Mouse (Mus musculus): ENCODE data around the gene Rbbp4.
"Not testable (repeated sequence)": the region's sequence is repeated elsewhere in the genome, so short reads cannot be mapped to it uniquely, and the experiment has no call there.

- TF ChIP-seq CTCF (IDR thresholded peaks at IDR 0.05; ENCODE audit: control insufficient read depth, insufficient read depth, insufficient replicate concordance, low read depth, low read length); POLR2A (IDR thresholded peaks at IDR 0.05; ENCODE audit: control insufficient read depth, low read depth, low read length): not testable (repeated sequence)
These were observed 27.1 kb upstream of the Rbbp4 start for GRCm38 (mm10) chr4:129362238-129362637.

All from testis, adult 2 months (tissue).